Mouse (Mus musculus): Measurements from ENCODE around the gene Ccnd3.

The Ccnd3 gene

GRCm38 (mm10) chr17:47543051-47543650, 38.3 kb downstream of the Ccnd3 start:
- no peak for TF ChIP-seq GATA4 (IDR thresholded peaks at IDR 0.05; ENCODE audit: insufficient replicate concordance, low read length)

- TF ChIP-seq GATA4 (IDR thresholded peaks at IDR 0.05; ENCODE audit: insufficient replicate concordance, low read length) = no peak
Measured at GRCm38 (mm10) chr17:47545154-47545553, 40.3 kb downstream of the Ccnd3 start.

- no peak for TF ChIP-seq GATA4 (IDR thresholded peaks at IDR 0.05; ENCODE audit: insufficient replicate concordance, low read length)
Measured at GRCm38 (mm10) chr17:47545861-47546331, 41.0 kb downstream of the Ccnd3 start.

- TF ChIP-seq GATA4 (IDR thresholded peaks at IDR 0.05; ENCODE audit: insufficient replicate concordance, low read length) = no peak
Measured at GRCm38 (mm10) chr17:47551049-47551448, 46.2 kb downstream of the Ccnd3 start.

GRCm38 (mm10) chr17:47552994-47553393, 48.1 kb downstream of the Ccnd3 start:
- no peak for TF ChIP-seq GATA4 (IDR thresholded peaks at IDR 0.05; ENCODE audit: insufficient replicate concordance, low read length)

GRCm38 (mm10) chr17:47554621-47555020, 49.8 kb downstream of the Ccnd3 start:
- no peak for TF ChIP-seq GATA4 (IDR thresholded peaks at IDR 0.05; ENCODE audit: insufficient replicate concordance, low read length)

- no peak for TF ChIP-seq GATA4 (IDR thresholded peaks at IDR 0.05; ENCODE audit: insufficient replicate concordance, low read length)
Measured at GRCm38 (mm10) chr17:47557179-47557578, 52.3 kb downstream of the Ccnd3 start.

- no peak for TF ChIP-seq GATA4 (IDR thresholded peaks at IDR 0.05; ENCODE audit: insufficient replicate concordance, low read length)
Measured at GRCm38 (mm10) chr17:47559726-47560125, 54.9 kb downstream of the Ccnd3 start.

GRCm38 (mm10) chr17:47562875-47563274, 58.0 kb downstream of the Ccnd3 start:
- no peak for TF ChIP-seq GATA4 (IDR thresholded peaks at IDR 0.05; ENCODE audit: insufficient replicate concordance, low read length)

- TF ChIP-seq GATA4 (IDR thresholded peaks at IDR 0.05; ENCODE audit: insufficient replicate concordance, low read length) = no peak
Measured at GRCm38 (mm10) chr17:47564612-47565011, 59.8 kb downstream of the Ccnd3 start.

GRCm38 (mm10) chr17:47566133-47566532, 61.3 kb downstream of the Ccnd3 start:
- TF ChIP-seq GATA4 (IDR thresholded peaks at IDR 0.05; ENCODE audit: insufficient replicate concordance, low read length) = no peak

GRCm38 (mm10) chr17:47567271-47567670, 62.4 kb downstream of the Ccnd3 start:
- TF ChIP-seq GATA4 (IDR thresholded peaks at IDR 0.05; ENCODE audit: insufficient replicate concordance, low read length) = peak; percentile 72; the same call in 1 of the 2 replicates

- no peak for TF ChIP-seq GATA4 (IDR thresholded peaks at IDR 0.05; ENCODE audit: insufficient replicate concordance, low read length)
Measured at GRCm38 (mm10) chr17:47568389-47568788, 63.5 kb downstream of the Ccnd3 start.

- TF ChIP-seq GATA4 (IDR thresholded peaks at IDR 0.05; ENCODE audit: insufficient replicate concordance, low read length) = no peak
Measured at GRCm38 (mm10) chr17:47568951-47569527, 64.2 kb downstream of the Ccnd3 start.

GRCm38 (mm10) chr17:47571621-47572020, 66.8 kb downstream of the Ccnd3 start:
- no peak for TF ChIP-seq GATA4 (IDR thresholded peaks at IDR 0.05; ENCODE audit: insufficient replicate concordance, low read length)

GRCm38 (mm10) chr17:47572436-47572835, 67.6 kb downstream of the Ccnd3 start:
- TF ChIP-seq GATA4 (IDR thresholded peaks at IDR 0.05; ENCODE audit: insufficient replicate concordance, low read length) = no peak

GRCm38 (mm10) chr17:47574028-47574427, 69.2 kb downstream of the Ccnd3 start:
- TF ChIP-seq GATA4 (IDR thresholded peaks at IDR 0.05; ENCODE audit: insufficient replicate concordance, low read length) = no peak
